Mouse (Mus musculus) forebrain, embryonic 16.5 days (tissue): ENCODE measurements at regions not wholly inside any gene's neighbourhood (a gene's known extent, or its start where the extent isn't known, plus 50 kb on each side); places are given as distances from the start of the nearest gene placed in this dataset.

ENCODE experiments used
- ATAC-seq: fragments of 200-750 bp; cut with Nextera tagmentation; 2 replicates; pipeline ENCODE4 v1.8.0; 2017; ENCODE audit warnings: mild to moderate bottlenecking, moderate library complexity
- H3K27ac ChIP-seq: fragments of 300-500 bp; sonication (generic); 2 replicates; pipeline ENCODE4 v1.5.1; 2014; ENCODE audit warnings: low read length, control low read depth
- H3K27me3 ChIP-seq: fragments of 300-500 bp; sonication (generic); replicated peaks from 2 replicates; pipeline ENCODE4 v1.6.1; 2014; ENCODE audit warnings: low read length; ENCODE audit not compliant: control insufficient read depth, insufficient read depth
- H3K36me3 ChIP-seq: fragments of 300-500 bp; sonication (generic); 2 replicates; pipeline ENCODE4 v1.6.1; 2014; ENCODE audit not compliant: control insufficient read depth, insufficient read depth
- H3K4me1 ChIP-seq: fragments of 300-500 bp; sonication (generic); replicated peaks from 2 replicates; pipeline ENCODE4 v1.6.1; 2014; ENCODE audit warnings: low read length; ENCODE audit not compliant: control insufficient read depth, insufficient read depth
- H3K4me2 ChIP-seq: fragments of 300-500 bp; sonication (generic); 2 replicates; pipeline ENCODE4 v1.6.1; 2014; ENCODE audit warnings: mild to moderate bottlenecking, low read length, control low read depth
- H3K4me3 ChIP-seq: fragments of 300-500 bp; sonication (generic); replicated peaks from 2 replicates; pipeline ENCODE4 v1.5.1; 2014; ENCODE audit warnings: mild to moderate bottlenecking, low read length, control low read depth
- H3K9ac ChIP-seq: fragments of 300-500 bp; sonication (generic); replicated peaks from 2 replicates; pipeline ENCODE4 v1.6.1; 2014; ENCODE audit warnings: low read depth, low read length, control low read depth
- H3K9me3 ChIP-seq: fragments of 300-500 bp; sonication (generic); 2 replicates; pipeline ENCODE4 v1.6.1; 2016; ENCODE audit warnings: low read length; ENCODE audit not compliant: control insufficient read depth
- WGBS: fragments of 180-500 bp; shearing (Covaris S2); extraction: QIAGEN DNeasy Blood & Tissue Kit; methylation state at CpG from one replicate; pipeline ENCODE4 v1.1.7; 2014; 5-methylcytosine and 5-hydroxymethylcytosine counted together

DNA sequence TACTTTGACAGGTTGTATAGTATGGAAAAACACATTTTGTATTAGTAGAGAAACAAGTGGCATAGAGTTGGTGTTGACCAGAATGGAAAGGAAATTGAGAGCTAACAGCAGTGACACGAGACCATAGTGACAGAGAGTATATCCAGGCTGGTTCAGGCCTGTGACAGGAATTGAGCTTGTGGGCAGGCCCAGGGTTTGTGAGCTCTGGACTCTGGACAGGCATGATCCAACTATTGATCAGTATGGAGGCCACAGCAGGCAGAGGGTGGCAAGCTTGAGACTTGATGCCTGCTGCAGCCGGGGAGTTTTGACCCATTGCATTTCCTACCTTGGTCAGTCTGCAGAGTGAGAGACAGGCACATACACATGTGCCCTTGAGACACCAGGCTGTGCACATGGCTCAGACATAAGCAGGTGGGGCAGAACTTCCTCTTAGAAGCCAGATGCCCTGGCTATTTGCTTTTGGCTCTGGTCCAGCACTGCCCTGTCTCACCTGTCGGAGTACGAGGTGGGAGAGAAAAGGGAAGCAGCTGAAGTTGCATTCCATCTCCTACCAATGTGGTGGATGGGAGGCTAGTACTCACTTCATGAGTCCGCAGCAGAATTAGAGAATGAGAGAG lies 1006.2 kb upstream of the Cdh20 start:
- H3K9ac ChIP-seq, result no peak overlapping the region
- 82% methylated on average over 5 of the region's 5 CpGs for whole genome bisulfite sequencing
- no peak overlapping the region for H3K4me3 ChIP-seq
- H3K4me1 ChIP-seq, result no peaks in the 10 kb centered on the region
- no peaks in the 10 kb centered on the region for H3K36me3 ChIP-seq
- no peaks in the 10 kb centered on the region for H3K27me3 ChIP-seq
- no peak overlapping the region for H3K27ac ChIP-seq
- H3K9me3 ChIP-seq, result no peaks in the 10 kb centered on the region
- ATAC-seq, result no peak
- no peak overlapping the region for H3K4me2 ChIP-seq

DNA sequence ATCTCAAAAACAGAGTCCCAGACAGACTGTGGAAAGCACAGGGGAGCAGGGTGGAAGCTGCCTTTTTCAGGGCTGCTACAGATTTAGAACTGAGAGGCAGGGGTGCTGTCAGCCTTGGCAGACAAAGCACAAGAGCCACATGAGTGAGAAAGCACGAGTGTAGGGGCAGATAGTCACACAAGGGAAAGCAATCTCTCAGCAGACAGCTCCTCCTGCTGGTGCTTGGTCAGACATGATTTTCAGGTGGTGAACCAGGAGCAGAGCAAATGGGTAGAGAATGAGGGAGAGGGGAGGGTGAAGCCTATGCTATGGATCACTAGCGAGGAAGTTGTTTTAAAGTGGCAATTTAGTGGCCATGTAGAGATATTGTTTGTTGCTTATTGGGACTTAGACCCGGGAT lies 1005.6 kb upstream of the Cdh20 start:
- Histone ChIP-seq H3K4me2 (no peak overlapping the region), H3K9me3 (no peaks in the 10 kb centered on the region), H3K27me3 (no peaks in the 10 kb centered on the region), H3K4me3 (no peak overlapping the region), H3K27ac (no peak overlapping the region), H3K9ac (no peak overlapping the region), H3K36me3 (no peaks in the 10 kb centered on the region), H3K4me1 (no peaks in the 10 kb centered on the region)
- no peak for ATAC-seq
- 43% methylated on average over 3 of the region's 3 CpGs for WGBS

- H3K27me3 ChIP-seq, result no peaks in the 10 kb centered on the region
- ATAC-seq, result no peak
- H3K27ac ChIP-seq, result no peak overlapping the region
- H3K4me2 ChIP-seq, result no peak overlapping the region
- no peak overlapping the region for H3K4me3 ChIP-seq
- 81% methylated on average over 2 of the region's 2 CpGs for WGBS
- no peak overlapping the region for H3K9ac ChIP-seq
- H3K4me1 ChIP-seq, result no peaks in the 10 kb centered on the region
- no peaks in the 10 kb centered on the region for H3K36me3 ChIP-seq
- no peaks in the 10 kb centered on the region for H3K9me3 ChIP-seq
Measured at GRCm38 (mm10) chr1:103767315-103767714, 1001.0 kb upstream of the Cdh20 start.

DNA sequence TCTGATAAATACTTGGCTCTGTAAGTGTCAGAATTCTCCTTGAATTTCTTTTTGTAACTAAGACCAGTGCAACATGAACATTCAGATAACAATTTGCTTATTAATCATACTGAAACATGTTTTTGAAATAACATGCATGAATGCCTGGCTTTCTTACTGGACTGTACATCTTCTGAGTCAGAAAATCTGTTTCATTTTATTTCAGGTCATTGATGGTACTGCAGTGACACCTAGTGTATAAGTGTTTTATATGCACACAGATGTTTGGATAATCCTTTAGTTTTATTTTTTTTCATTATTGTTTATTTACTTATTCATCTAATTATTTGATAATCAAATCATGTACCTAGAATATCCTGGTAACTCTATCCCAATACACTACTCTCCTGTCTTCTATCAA lies 983.6 kb upstream of the Cdh20 start:
- Histone ChIP-seq H3K36me3 (no peaks in the 10 kb centered on the region), H3K27ac (no peak overlapping the region), H3K9me3 (no peaks in the 10 kb centered on the region), H3K4me2 (no peak overlapping the region), H3K4me1 (no peaks in the 10 kb centered on the region), H3K4me3 (no peak overlapping the region), H3K27me3 (no peaks in the 10 kb centered on the region), H3K9ac (no peak overlapping the region)
- ATAC-seq, result 0 out of 2 replicates have a peak, but pooled peaks have one; percentile 18

GRCm38 (mm10) chr1:103796337-103796736 lies 972.0 kb upstream of the Cdh20 start:
- Histone ChIP-seq H3K9me3 (no peaks in the 10 kb centered on the region), H3K27ac (no peak overlapping the region), H3K36me3 (no peaks in the 10 kb centered on the region), H3K27me3 (no peaks in the 10 kb centered on the region), H3K4me3 (no peak overlapping the region), H3K9ac (no peak overlapping the region), H3K4me2 (no peak overlapping the region), H3K4me1 (no peaks in the 10 kb centered on the region)
- ATAC-seq, result no peak

DNA sequence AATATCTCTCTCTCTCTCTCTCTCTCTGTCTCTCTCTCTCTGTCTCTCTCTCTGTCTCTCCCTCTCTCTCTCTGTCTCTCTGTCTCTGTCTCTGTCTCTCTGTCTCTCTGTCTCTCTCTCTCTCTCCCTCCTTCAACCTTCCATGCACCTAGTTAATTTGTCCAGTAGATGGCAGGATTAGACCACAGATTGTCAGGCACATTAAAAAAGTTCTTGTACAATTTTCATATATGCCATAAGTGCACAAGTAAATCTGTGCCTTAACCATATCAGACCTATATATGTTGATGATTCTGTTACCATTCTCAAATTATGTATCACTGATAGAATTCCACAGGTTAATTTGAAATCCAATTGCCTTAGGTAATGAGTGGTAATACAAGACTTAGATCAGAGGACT lies 969.0 kb upstream of the Cdh20 start:
- H3K9ac ChIP-seq, result no peak overlapping the region
- no peak overlapping the region for H3K4me3 ChIP-seq
- no peak overlapping the region for H3K27ac ChIP-seq
- no peak overlapping the region for H3K4me2 ChIP-seq
- no peaks in the 10 kb centered on the region for H3K4me1 ChIP-seq
- ATAC-seq, result peak; percentile 57; the same call in 1 of the 2 replicates
- H3K27me3 ChIP-seq, result no peaks in the 10 kb centered on the region
- H3K9me3 ChIP-seq, result no peaks in the 10 kb centered on the region
- H3K36me3 ChIP-seq, result no peaks in the 10 kb centered on the region

DNA sequence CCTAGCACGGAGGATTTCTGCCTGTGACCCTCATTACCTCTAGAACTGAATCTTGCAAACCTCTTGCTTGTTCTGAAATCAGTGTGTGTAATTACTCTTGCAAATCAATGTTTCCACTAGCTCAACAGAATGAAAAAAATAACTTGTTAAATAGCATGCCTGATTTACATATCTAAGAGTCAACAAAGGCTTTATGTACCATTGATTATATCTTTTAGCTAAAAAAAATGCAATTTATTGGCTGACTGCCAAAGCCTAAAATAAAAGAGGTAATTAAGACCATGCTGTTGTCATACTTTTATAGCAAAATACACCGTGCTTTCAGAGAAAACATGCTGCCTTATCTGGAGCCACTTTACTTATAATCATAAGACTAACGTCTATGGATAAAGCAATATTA lies 950.4 kb upstream of the Cdh20 start:
- H3K4me1 ChIP-seq, result no peaks in the 10 kb centered on the region
- H3K27me3 ChIP-seq, result no peaks in the 10 kb centered on the region
- H3K36me3 ChIP-seq, result no peaks in the 10 kb centered on the region
- H3K27ac ChIP-seq, result no peak overlapping the region
- ATAC-seq, result no peak
- WGBS, result 19% methylated on average over 3 of the region's 3 CpGs
- no peak overlapping the region for H3K4me3 ChIP-seq
- H3K9me3 ChIP-seq, result no peaks in the 10 kb centered on the region
- H3K9ac ChIP-seq, result no peak overlapping the region
- no peak overlapping the region for H3K4me2 ChIP-seq
